Mouse (Mus musculus) frontal cortex, postnatal 25 days (tissue): Measurements from ENCODE around the gene Shisa7.
"Not testable (repeated sequence)": the region's sequence is repeated elsewhere in the genome, so short reads cannot be mapped to it uniquely, and the experiment has no call there.

ENCODE experiments used
- DNase-seq, 2 experiments: peaks; one replicate each; pipeline ENCODE4 v3.0.0; 2022; ENCODE audit warnings: low spot score in 2 of 2

The Shisa7 gene

GRCm38 (mm10) chr7:4844245-4844916 is at the start of gene Shisa7:
Shisa7 (minus strand) TSS chr7:4844696.
- peak in 1 of 2 experiments; percentile 36 for DNase-seq

DNA sequence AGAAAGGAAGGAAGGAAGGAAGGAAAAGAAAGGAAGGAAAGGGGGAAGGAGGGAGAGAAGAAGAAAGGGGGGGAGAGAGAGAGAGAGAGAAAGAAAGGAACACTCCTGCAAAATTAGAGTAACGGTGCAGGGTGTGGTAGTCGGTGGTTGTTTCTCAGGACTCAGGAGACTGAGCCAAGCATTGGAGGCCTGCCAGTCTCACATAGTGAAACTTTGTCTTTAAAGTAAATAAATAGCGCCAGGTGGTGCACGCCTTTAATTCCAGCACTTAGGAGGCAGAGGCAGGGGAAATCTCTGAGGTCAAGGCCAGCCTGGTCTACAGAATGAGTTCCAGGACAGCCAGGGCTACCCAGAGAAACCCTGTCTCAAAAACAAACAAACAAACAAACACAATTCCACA is 42.2 kb upstream of the Shisa7 start:
- no peak for DNase-seq

GRCm38 (mm10) chr7:4879036-4879435 is 34.5 kb upstream of the Shisa7 start:
- DNase-seq, result not testable (repeated sequence)

DNA sequence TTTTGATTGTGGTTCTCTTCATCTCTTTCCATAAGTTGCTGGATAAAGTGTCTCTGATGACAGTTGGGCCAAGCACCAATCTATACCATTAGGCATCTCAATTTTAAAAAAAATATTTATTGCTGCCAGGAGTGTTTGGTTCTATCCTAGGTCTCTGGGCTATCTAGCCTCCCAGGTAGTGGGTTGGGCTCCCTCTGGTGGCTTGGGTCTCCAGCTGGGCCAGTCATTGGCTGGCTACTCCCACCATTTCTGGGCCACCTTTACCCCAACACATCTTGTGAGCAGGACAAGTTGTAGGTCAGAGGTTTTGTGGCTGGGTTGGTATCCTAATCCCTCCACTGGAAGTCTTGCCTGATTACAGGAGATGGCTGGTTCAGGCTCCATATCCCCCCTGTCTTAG is 33.7 kb upstream of the Shisa7 start:
- DNase-seq, result no peak

- no peak for DNase-seq
Measured at GRCm38 (mm10) chr7:4877226-4877625, 32.7 kb upstream of the Shisa7 start.

DNA sequence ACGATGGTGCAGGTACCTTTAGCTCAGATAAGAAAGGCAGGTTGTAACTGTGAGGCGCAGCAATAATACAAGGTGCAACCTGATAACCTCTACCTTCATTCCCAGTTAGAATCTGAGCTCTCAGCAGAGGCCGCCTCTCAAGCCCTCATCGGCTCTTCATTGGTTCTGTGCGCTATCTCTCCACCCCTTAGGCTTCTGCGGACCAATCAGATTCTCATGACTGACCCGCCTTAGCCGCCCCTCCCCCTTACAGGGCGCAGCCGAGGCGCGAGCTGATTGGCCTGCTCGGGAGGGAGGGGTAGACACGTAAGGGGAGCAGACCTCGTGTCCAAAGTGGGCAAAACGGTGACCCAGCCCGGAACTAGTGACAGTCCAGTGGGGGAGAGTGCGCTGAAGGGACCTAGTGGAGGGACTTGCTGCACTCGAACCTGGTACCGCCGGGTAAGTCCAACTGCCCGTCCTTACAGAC is 32.3 kb upstream of the Shisa7 start, which contains the start of gene Isoc2a:
Isoc2a (plus strand) TSS at position 401 of the 469 bp plus-strand sequence.
- DNase-seq, result peak; percentile 48 to 70

GRCm38 (mm10) chr7:4870133-4870532 is 25.6 kb upstream of the Shisa7 start, which contains the start of gene Isoc2b:
Isoc2b (minus strand) TSS chr7:4870258.
- no peak for DNase-seq

DNA sequence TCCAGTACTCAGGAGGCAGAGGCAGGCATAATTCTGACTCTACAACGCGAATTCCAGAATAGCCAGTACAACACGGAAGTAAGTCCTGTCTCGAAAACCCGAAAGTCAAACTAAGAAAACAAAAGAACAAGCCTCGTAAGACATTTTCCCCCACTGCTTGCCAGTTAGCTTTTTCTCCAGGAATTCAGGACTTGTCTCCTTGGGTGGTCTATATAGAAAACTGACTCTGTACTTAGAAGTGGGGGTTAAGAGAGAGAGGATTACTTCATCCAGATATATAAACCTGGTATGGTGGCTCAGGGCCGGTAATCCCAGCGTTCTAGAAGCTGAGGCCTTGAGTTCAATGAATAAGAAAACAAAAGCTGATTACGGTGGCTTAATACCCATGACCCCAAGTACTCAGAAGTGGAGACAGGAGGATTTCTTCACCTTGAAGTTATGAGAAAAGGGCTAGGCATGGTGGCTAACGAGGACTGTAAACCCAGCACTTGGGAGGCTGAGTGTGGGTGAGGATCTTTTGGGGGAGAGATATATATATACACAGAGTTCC is 22.2 kb upstream of the Shisa7 start:
- DNase-seq, result no peak

GRCm38 (mm10) chr7:4865579-4866493 is 21.3 kb upstream of the Shisa7 start:
- DNase-seq, result peak; percentile 90

- DNase-seq, result no peak
Measured at GRCm38 (mm10) chr7:4865090-4865489, 20.6 kb upstream of the Shisa7 start.

DNA sequence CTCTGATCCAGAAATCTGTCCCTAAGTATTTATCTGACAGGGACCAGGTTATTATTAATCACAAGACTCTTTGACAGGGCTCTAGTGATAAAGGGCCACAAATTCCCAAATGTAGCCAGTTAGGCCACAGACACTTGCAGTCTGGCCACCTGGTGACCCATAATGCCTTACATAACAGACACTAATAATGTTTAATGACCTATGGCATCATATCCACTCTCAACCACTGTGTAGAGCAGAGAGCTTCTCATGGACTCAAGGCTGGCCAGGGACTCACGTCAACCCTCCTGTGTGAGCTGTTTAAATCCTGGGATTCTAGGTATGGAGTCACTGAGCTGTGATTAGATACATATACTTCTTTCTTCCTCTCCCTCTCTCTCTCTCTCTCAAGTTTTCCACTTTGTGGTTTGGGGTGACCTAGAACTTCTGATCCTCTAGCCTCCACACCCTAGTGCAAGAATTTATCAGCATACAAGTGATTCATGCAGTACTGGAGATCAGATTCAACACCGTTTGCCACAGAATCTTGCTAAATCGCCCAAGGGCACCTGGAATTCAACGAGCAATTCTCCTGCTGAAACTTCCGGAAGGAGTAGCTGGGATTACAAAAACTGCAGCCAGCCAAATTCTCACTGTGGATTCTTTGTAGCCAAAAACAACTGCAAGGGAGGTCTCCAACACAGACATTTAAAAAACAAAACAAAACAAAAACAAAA is 19.8 kb upstream of the Shisa7 start:
- DNase-seq, result no peak

DNA sequence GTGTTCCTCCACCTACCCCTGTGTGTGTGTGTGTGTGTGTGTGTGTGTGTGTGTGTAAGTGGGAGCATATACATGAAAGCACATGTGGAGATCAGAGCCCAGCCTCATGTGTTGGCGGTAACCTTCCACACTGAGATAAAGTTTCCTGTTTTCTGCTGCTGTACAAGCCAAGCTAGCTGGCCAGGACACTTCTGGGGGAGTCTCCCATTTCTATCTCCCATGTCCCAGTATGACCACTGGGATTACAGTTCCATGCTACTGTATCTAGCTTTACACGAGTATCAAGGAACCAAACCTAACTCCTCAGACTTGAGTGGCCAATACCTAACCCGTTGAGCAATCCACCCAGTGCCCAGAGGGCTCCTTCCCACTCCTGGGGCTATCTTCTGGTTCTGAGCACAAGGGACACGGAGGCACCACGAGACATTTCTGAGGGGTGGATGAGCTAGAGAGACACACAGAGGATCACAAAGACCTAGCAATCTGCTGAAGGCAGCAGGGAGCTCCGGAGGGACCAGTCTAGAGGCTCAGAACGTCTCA is 19.1 kb upstream of the Shisa7 start:
- DNase-seq, result no peak

DNA sequence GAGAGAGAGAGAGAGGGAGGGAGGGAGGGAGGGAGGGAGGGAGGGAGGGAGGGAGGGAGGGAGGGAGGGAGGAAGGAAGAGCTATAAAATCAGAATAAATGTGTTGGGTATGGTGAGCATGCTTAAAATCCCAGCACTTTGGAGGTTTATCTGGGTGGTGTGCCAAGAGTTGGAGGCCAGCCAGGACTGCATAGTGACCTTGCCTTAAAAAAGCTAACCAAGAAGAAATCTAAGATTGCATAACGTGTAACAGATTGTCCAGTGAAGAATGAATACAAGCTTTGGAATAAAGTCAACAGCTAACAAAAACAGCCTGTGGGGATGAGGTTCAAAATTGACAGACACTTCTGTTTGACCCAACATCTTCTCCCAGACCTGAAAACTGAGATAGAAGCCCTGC is 18.5 kb upstream of the Shisa7 start:
- DNase-seq, result no peak

DNA sequence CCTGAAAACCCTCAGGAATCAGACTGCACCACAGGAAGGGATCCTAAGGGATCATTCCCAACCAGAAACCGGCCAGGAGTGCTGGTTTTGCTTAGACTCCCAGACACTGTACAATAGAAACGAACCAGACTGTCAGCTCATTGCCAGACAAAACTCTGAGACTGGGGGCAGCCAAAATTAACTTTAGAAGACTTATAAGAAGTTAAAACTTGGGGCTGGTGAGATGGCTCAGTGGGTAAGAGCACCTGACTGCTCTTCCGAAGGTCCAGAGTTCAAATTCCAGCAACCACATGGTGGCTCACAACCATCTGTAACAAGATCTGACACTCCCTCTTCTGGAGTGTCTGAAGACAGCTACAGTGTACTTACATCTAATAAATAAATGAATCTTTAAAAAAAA is 16.4 kb upstream of the Shisa7 start:
- DNase-seq, result not testable (repeated sequence)

- DNase-seq, result no peak
Measured at GRCm38 (mm10) chr7:4859418-4859978, 15.0 kb upstream of the Shisa7 start.

GRCm38 (mm10) chr7:4857321-4857720 is 12.8 kb upstream of the Shisa7 start:
- DNase-seq, result no peak

GRCm38 (mm10) chr7:4856508-4856907 is 12.0 kb upstream of the Shisa7 start:
- DNase-seq, result no peak

GRCm38 (mm10) chr7:4853613-4854012 is 9.1 kb upstream of the Shisa7 start:
- DNase-seq, result no peak

- DNase-seq, result no peak
Measured at GRCm38 (mm10) chr7:4851315-4851688, 6.8 kb upstream of the Shisa7 start.

DNA sequence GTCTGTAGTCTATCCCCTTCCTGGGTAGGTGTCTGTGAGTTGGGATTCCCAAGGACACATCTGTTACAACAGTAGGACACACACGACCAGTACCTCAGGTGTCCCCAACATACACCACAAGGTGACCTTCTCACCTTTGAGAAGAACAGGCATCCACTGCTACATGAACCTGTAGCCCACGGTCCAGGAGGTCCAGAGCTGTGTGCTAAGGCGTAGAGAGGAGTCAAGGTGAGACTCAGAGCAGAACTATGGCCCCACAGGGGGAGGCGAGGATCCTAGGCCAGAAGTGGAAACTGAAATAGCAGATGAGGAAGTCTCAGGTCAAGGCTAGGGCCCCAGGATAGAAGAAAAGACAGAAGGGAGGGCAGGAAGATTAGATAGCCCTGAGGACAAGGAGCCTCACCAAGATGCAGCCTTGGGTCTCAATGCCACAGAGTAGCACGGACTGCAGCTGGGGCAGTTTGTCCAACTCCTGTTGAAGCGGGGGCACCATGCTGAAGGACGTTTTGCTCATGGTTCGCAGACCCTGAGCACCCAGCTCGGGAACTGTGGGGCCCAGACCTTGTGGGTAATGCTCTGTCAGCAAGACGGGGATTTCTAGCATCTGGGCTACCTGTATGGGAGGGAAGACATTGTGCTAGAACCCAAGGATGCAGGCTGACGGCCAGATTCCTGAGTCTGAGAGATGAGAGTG is 6.3 kb upstream of the Shisa7 start:
- no peak for DNase-seq

- no peak for DNase-seq
Measured at GRCm38 (mm10) chr7:4849372-4849771, 4.9 kb upstream of the Shisa7 start.
